Mouse (Mus musculus): ENCODE measurements around the gene Txndc12. TPM values are rescaled to one million over a fixed set of nuclear protein-coding genes. Genes with fewer than 3 reads are reported as not detected.

Txndc12 gene
- 10 to 100 TPM; 81.4 to 82.4 TPM for total RNA-seq (2021)
- long read RNA-seq, experiment 1, transcript Txndc12-201 (7 exons, 1,359 nt) = major isoform, 54 of 57 reads
- long read RNA-seq, experiment 1, partial matches to known transcripts = 2 of 57 reads
- long read RNA-seq, experiment 1, other reads (novel, unspliced or antisense) = 1 of 57 reads
- long read RNA-seq, experiment 2, transcript Txndc12-201 (7 exons, 1,359 nt) = major isoform, 88 of 95 reads
- long read RNA-seq, experiment 2, partial matches to known transcripts = 5 of 95 reads
- long read RNA-seq, experiment 2, other reads (novel, unspliced or antisense) = 2 of 95 reads

- peak; percentile 31 to 70 for DNase-seq (ENCODE audit: low spot score in 2 of 2)
These were observed at the start of gene Txndc12 for GRCm38 (mm10) chr4:108834115-108834970. Gene Txndc12 (plus strand): TSS chr4:108834601.

GRCm38 (mm10) chr4:108789258-108789936, 45.0 kb upstream of the Txndc12 start:
- DNase-seq (ENCODE audit: low spot score in 2 of 2) = no peak

- DNase-seq (ENCODE audit: low spot score in 2 of 2) = no peak
These were observed 43.9 kb upstream of the Txndc12 start for GRCm38 (mm10) chr4:108790507-108790906.

GRCm38 (mm10) chr4:108793941-108794340, 40.5 kb upstream of the Txndc12 start:
- DNase-seq (ENCODE audit: low spot score in 2 of 2) = no peak

GRCm38 (mm10) chr4:108796701-108797100, 37.7 kb upstream of the Txndc12 start:
- DNase-seq (ENCODE audit: low spot score in 2 of 2) = no peak

- peak; percentile 28 to 45 for DNase-seq (ENCODE audit: low spot score in 2 of 2)
These were observed 36.1 kb upstream of the Txndc12 start for GRCm38 (mm10) chr4:108798083-108798830.

GRCm38 (mm10) chr4:108803535-108803934, 30.9 kb upstream of the Txndc12 start:
- DNase-seq (ENCODE audit: low spot score in 2 of 2) = no peak

DNA sequence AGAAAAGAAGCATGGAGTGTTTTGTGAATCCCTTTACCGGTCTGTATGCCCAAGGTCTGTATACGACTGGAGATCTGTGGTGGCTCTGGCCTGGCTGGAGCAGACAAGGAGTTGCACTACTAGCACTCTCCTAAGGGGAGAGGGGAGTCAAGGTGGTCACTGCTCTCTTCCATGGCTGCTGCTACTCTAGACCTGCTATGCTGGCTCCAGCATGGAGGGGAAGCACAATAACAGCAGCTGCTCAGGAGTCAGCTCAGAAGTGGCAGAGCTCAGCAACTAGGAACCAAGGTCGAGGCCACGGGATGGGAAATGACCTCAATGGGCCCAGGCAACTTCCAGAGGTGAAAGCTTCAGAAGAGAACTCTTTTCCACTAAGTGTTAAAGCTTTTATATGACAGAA, 23.3 kb upstream of the Txndc12 start:
- no peak for DNase-seq (ENCODE audit: low spot score in 2 of 2)

DNA sequence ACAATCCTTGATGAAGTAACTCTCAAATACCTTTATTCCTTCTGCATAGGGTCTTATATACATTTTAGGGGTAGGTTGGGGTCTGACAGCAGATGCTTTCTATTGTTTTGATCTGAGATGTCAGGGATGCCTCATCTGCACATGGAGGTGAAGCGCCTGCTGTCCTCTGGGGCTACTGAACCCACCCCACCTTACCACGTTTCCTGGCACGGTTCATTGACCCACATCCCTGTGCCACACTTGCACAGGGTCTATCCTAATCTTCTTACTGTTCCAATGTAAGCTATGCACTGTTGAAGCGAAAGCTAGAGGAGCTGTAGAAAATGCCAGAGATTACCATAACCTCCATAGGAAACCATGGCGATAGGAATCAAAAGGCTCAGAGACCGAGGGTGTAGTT, 22.9 kb upstream of the Txndc12 start:
- DNase-seq (ENCODE audit: low spot score in 2 of 2) = no peak

DNA sequence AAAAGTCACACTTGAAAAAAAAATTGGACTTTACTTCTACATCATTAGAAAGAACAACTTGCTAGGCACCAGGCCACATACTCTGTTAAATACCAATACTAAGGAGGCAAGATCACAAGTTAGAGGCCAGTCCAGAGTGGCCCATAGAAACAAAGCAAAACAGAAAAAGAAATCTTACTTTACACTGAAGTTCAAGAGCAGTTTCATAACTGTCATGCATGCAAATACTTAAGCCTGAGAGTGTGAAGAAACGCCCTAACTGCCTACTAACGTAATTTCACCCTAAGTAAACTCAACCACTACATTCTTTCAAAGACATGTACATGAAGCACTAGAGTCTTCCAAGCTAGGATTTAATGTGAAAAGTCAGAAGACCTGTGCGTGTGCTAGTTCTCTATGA, 8.7 kb upstream of the Txndc12 start:
- no peak for DNase-seq (ENCODE audit: low spot score in 2 of 2)

DNA sequence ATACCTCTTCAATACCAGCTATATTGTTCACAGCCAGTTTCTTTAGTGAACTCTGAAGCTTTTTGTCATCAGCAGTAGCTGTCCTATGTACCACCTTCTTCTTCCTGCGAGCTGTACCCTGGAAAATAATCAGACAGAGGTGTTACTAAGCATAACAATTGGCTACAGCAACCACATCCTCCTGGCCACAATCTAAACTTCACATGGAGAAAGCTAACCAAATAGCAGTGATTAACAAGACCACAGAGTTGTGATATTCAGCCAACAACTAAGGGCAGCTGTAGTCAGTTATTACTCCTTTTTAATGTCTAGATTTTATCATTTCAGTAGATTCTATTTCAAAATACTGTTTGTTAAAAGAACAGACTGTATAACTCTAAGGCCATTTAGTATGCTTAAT, 8.3 kb upstream of the Txndc12 start:
- no peak for DNase-seq (ENCODE audit: low spot score in 2 of 2)

DNA sequence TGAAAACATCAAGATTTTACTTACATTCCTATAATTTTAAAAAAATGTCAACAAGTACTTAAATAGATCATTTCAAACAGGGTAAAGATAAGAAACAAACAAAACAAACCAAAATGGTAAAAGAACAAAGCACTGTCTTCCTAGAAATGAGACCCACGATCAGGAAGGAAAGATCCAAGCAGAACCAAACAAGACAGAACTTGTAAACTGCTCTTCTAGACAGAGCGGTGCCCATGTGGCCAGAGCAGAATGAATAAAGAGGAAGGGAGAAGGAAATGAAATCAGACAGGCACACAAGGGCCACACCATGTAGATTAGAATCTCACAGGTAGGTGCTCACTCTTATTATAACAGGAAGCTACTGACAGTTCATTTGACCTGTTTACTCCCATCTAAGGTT, 7.8 kb upstream of the Txndc12 start:
- DNase-seq (ENCODE audit: low spot score in 2 of 2) = no peak

- DNase-seq (ENCODE audit: low spot score in 2 of 2) = no peak
These were observed 3.7 kb upstream of the Txndc12 start for GRCm38 (mm10) chr4:108830698-108831097.

DNA sequence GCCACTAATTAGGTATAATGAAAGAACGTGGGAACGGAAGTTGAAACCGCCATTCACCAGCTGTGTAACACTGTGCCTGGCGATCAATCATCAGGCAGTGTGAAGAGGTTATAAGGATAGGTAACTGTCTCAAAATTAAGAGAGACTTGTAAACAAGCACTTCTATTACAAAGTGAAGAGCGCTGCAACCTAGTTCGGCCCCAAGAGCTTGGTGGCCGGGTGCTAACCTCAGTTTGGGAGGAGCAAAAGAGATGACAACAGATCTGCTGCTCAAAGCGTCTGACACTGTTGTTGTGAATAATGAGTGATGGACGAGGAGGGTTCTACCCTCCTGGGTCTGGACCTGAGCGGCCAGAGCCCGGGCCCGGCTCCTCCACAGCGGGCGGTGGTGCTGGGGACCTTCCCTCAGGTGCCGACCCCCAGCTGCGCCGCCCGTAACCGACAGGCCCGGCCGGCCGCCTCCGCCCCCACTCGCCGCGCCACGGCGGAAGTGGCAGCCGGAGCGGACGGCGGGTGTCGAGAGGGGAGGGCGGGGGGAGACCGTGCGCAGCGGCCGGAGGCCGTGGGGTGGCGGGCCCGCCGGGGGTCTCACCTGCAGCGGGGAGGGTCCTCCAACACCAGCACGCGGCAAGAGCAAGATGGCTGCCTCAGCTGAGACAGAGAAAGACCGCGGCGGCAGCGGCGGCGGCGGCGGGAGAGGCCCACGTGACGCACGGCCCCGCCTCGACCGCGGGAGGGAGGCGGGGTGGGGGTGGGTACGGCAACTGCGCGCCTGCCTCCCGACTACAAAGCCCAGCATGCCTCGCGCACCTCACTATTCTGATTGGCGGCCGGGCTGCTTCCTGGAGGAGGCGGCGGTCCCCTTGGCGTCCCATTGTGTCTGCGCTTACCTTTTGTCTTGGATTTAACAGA, 1.2 kb upstream of the Txndc12 start, which contains the start of gene Btf3l4:
Gene Btf3l4 (minus strand): TSS at position 699 of the 912 bp plus-strand sequence.
- DNase-seq (ENCODE audit: low spot score in 2 of 2) = peak; percentile 72 to 78

GRCm38 (mm10) chr4:108833828-108834114, 630 bp upstream of the Txndc12 start:
- no peak for DNase-seq (ENCODE audit: low spot score in 2 of 2)

GRCm38 (mm10) chr4:108834971-108835311, 540 bp downstream of the Txndc12 start:
- DNase-seq (ENCODE audit: low spot score in 2 of 2) = no peak

GRCm38 (mm10) chr4:108835496-108835895, 1.1 kb downstream of the Txndc12 start:
- DNase-seq (ENCODE audit: low spot score in 2 of 2) = no peak

DNA sequence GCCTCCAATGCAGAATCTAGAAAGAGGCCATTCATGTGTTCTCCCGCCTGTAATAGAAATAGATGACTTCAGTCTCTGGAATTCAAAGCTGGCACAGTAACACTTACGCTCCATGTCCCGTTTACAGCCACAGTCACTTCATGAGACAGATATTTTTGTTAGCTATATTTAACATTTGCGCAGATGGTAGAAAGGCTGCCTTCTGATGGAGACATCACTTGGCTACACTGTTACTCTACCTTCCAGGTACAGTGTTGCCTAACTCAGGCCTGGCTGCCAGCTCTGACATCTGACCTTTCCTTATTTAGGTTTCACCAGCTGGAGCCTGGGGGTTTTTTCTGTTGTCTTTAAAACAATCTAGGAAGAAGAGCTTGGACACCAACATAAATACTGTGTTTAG, 3.6 kb downstream of the Txndc12 start:
- no peak for DNase-seq (ENCODE audit: low spot score in 2 of 2)

DNA sequence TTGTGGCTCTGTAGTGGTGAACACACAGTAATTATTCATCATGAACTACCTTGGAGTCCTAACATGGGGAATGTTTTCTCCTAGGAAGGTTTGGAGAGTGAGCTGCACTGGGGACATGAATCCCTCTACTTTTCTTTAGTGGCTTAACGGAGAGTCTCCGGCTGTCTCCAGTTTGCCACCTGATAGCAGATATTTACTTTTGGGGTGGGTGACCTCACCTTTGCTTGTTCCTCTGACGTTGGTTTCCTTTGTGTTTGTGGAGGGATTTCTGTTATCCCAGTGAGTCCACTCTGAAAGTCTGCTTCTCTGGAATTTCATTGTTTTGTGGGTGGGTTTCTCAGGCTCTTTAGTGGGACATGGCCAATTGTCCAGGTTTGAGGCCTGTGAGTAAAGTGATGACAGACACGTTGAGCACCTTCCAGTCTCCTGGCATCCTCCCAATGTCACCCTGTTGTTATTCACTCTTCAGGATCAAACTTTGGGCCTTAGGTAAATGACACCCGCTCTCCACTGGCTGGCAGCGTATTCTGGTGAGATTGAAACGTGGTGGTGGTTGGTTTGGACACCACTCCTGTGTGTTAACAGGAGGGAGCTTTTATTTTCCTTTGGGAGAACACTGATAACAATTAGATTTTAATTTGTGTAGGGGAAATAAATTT, 7.6 kb downstream of the Txndc12 start:
- DNase-seq (ENCODE audit: low spot score in 2 of 2) = no peak

DNA sequence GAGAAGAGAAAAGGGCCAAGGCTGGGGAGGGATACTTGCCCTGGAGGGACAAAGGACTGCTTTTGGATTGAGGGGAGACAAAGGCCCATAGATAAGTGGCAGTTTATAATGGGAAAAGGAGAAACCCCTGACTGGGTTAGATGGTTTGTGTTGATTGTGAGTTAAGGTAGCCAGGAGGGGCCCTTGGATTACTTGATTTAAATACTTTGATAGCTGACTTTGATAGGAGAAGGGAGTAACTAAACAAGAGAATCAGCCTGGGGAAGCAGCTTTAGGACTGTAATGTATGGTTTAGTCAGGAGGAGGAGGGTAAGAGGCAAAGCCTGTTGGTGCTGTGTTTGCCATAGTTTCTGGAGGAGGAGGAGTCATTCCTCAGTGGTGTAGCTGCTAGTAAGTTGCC, 8.9 kb downstream of the Txndc12 start:
- no peak for DNase-seq (ENCODE audit: low spot score in 2 of 2)
